In the genomic region with DNA sequence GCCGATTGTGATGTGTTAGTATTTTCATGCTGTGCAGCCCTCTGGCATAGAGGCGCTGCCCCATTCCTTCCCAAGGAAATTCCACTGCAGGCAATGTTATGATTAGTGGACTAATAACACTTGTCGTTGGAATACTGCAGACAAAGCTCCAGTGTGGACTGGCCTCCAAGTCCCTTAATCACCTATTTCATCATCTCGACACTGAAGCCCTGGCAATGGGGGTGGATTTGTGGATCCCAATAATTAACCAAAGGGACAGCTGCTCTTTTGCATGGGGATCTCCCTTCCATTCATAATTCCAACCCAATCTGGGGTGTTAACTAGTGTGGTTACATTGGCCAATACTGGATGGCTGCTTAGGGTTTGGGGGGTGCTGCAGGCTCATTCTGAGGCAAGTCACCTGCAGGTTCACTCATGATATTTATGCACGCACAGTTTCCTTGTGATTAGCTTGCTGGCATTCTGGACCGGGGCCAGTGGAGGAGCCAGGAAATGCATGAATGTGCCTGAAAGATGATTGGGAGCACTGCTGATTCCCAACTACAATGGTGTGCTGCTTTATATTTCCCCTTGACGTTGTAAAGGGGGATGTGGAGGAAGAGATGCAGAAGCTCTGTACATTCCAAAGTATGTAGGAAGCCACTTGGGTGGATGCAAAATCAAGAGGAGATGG, we compare ENCODE assay signal across 11 mouse cellular contexts. TPM values are rescaled to one million over a fixed set of nuclear protein-coding genes. Genes with fewer than 3 reads are reported as not detected.
DNase-seq lines count a peak whose midpoint lies in the region; ATAC-seq and TF ChIP-seq lines count a peak whose summit lies in the region.
"Had no signal": no experiment of that assay in that cellular context is flagged by ENCODE, and none has a peak within 500 bp of the region (broad histone marks: within the 10 kb centered on the region; RNA-seq: fewer than 3 reads in every experiment).

No protein-coding gene starts in this region.

- H3K9me3 ChIP-seq in heart, embryonic 12.5 days (replicated peaks), result no peaks in the 10 kb centered on the region
- H3K9me3 ChIP-seq in lung, embryonic 15.5 days, result no peaks in the 10 kb centered on the region
- H3K9me3 ChIP-seq in stomach, embryonic 16.5 days (replicated peaks; ENCODE audit: control insufficient read depth, low read length), result no peaks in the 10 kb centered on the region
- H3K9me3 ChIP-seq: embryonic facial prominence, embryonic 13.5 days; hindbrain, embryonic 12.5 days had no signal

- DNase-seq in adrenal gland, adult 2 months, result peak; percentile 9
- DNase-seq in adrenal gland, postnatal 14 days, result no peak
- DNase-seq in heart, postnatal 14 days, result no peak
- no peak for DNase-seq in lung, adult 2 months
- no peak for DNase-seq in right cerebral cortex, postnatal 14 days

- H3K27ac ChIP-seq in heart, embryonic 12.5 days (ENCODE audit: poor library complexity, severe bottlenecking), result peak overlapping the region; percentile 51; the same call in 1 of the 2 replicates
- peak overlapping the region; percentile 88 for H3K27ac ChIP-seq in lung, embryonic 15.5 days
- peak overlapping the region; percentile 25 for H3K27ac ChIP-seq in stomach, embryonic 16.5 days (ENCODE audit: low read length)
- H3K27ac ChIP-seq: embryonic facial prominence, embryonic 13.5 days; hindbrain, embryonic 12.5 days had no signal

- TF ChIP-seq CTCF in lung, adult 2 months (IDR thresholded peaks at IDR 0.05; ENCODE audit: insufficient read depth, low read length), result no peak

- no peaks in the 10 kb centered on the region for H3K27me3 ChIP-seq in heart, embryonic 12.5 days (replicated peaks)
- H3K27me3 ChIP-seq in lung, embryonic 15.5 days, result no peaks in the 10 kb centered on the region
- H3K27me3 ChIP-seq in stomach, embryonic 16.5 days (ENCODE audit: control insufficient read depth, insufficient read depth, low read length), result no peaks in the 10 kb centered on the region
- H3K27me3 ChIP-seq: embryonic facial prominence, embryonic 13.5 days; hindbrain, embryonic 12.5 days had no signal

- no peak overlapping the region for H3K4me2 ChIP-seq in heart, embryonic 12.5 days
- no peak overlapping the region for H3K4me2 ChIP-seq in lung, embryonic 15.5 days
- H3K4me2 ChIP-seq in stomach, embryonic 16.5 days (ENCODE audit: low read depth, low read length), result no peak overlapping the region
- H3K4me2 ChIP-seq: embryonic facial prominence, embryonic 13.5 days; hindbrain, embryonic 12.5 days had no signal

- H3K4me3 ChIP-seq in heart, embryonic 12.5 days, result no peak overlapping the region
- no peak overlapping the region for H3K4me3 ChIP-seq in lung, embryonic 15.5 days
- no peak overlapping the region for H3K4me3 ChIP-seq in lung, adult 2 months (replicated peaks; ENCODE audit: extremely low read depth, low read depth, low read length)
- no peak overlapping the region for H3K4me3 ChIP-seq in stomach, embryonic 16.5 days (replicated peaks; ENCODE audit: low read length)
- H3K4me3 ChIP-seq: embryonic facial prominence, embryonic 13.5 days; hindbrain, embryonic 12.5 days had no signal

- intact Hi-C loops in heart, postnatal 14 days (cut with DNase I), result loop anchor here (5.0 kb wide), 2 partner anchors 102 to 157 kb away; no protein-coding TSS in a partner anchor

- TF ChIP-seq POLR2A in lung, adult 2 months (IDR thresholded peaks at IDR 0.05; ENCODE audit: borderline replicate concordance, extremely low read depth, low read depth, low read length), result no peak

- H3K4me1 ChIP-seq in heart, embryonic 12.5 days (replicated peaks), result peaks cover 37% of the 10 kb centered on the region
- H3K4me1 ChIP-seq in lung, embryonic 15.5 days, result peaks cover 33% of the 10 kb centered on the region
- peaks cover 2% of the 10 kb centered on the region; the same call in 1 of the 2 replicates for H3K4me1 ChIP-seq in lung, adult 2 months (ENCODE audit: control insufficient read depth, insufficient read depth, low read length)
- H3K4me1 ChIP-seq in stomach, embryonic 16.5 days (ENCODE audit: control insufficient read depth, insufficient read depth, low read length), result peaks cover 10% of the 10 kb centered on the region; the same call in 1 of the 2 replicates

- ATAC-seq in heart, embryonic 12.5 days (ENCODE audit: insufficient number of reproducible peaks, low FRiP score), result no peak; the same call in 1 of the 2 replicates
- ATAC-seq in lung, embryonic 15.5 days (ENCODE audit: borderline replicate concordance, extremely low read depth, low FRiP score, low TSS enrichment), result peak; percentile 62; the same call in 1 of the 2 replicates
- ATAC-seq in stomach, embryonic 16.5 days (ENCODE audit: insufficient read depth, low FRiP score), result no peak

- WGBS in heart, embryonic 12.5 days, result 57% methylated on average over 7 of the region's 7 CpGs
- 32% methylated on average over 7 of the region's 7 CpGs for whole genome bisulfite sequencing in lung, embryonic 15.5 days
- 54% methylated on average over 7 of the region's 7 CpGs for WGBS in lung, adult 2 months
- 42% methylated on average over 7 of the region's 7 CpGs for WGBS in stomach, embryonic 16.5 days

- H3K36me3 ChIP-seq in heart, embryonic 12.5 days, result no peaks in the 10 kb centered on the region
- H3K36me3 ChIP-seq in lung, embryonic 15.5 days, result no peaks in the 10 kb centered on the region
- H3K36me3 ChIP-seq in stomach, embryonic 16.5 days (ENCODE audit: control insufficient read depth, insufficient read depth, low read length), result no peaks in the 10 kb centered on the region
- H3K36me3 ChIP-seq: embryonic facial prominence, embryonic 13.5 days; hindbrain, embryonic 12.5 days had no signal

- no peak overlapping the region for H3K9ac ChIP-seq in heart, embryonic 12.5 days
- no peak overlapping the region for H3K9ac ChIP-seq in lung, embryonic 15.5 days
- no peak overlapping the region for H3K9ac ChIP-seq in stomach, embryonic 16.5 days (ENCODE audit: low read length)
- H3K9ac ChIP-seq: embryonic facial prominence, embryonic 13.5 days; hindbrain, embryonic 12.5 days had no signal

RNA-seq across cellular contexts. Expression of a gene that starts 25.2 kb away (rescaled TPM):
- not detected for total RNA-seq in adrenal gland, adult 2 months (2021)
- polyA plus RNA-seq in adrenal gland, adult 2 months (2012; rRNA removed), result not detected in 2 replicates
- total RNA-seq in adrenal gland, postnatal 14 days (2021), result not detected in 2 replicates
- polyA plus RNA-seq in heart, embryonic 12.5 days (2016; fragmentation: Nextera tagmentation; extraction: Ambion mirVana), result 11.7 and 12.1 TPM in 2 replicates
- total RNA-seq in heart, postnatal 14 days (2021), result not detected
- polyA plus RNA-seq in lung, embryonic 15.5 days (2015; fragmentation: Nextera tagmentation; extraction: Ambion mirVana), result 14.5 and 15.0 TPM in 2 replicates
- not detected in 2 replicates for polyA plus RNA-seq in lung, adult 2 months (2012; rRNA removed)
- 4.9 and 6.3 TPM in 2 replicates for polyA plus RNA-seq in stomach, embryonic 16.5 days (2015; fragmentation: Nextera tagmentation; extraction: Ambion mirVana)

RNA-seq across cellular contexts. Expression of a gene that starts 54.9 kb away (rescaled TPM):
- 1 to 10 TPM; 7.6 to 8.1 TPM for total RNA-seq in adrenal gland, adult 2 months (2021)
- polyA plus RNA-seq in adrenal gland, adult 2 months (2012; rRNA removed), result 1.9 and 2.6 TPM in 2 replicates
- 8.1 and 8.2 TPM in 2 replicates for total RNA-seq in adrenal gland, postnatal 14 days (2021)
- polyA plus RNA-seq in heart, embryonic 12.5 days (2016; fragmentation: Nextera tagmentation; extraction: Ambion mirVana), result 25.6 and 27.1 TPM in 2 replicates
- total RNA-seq in heart, postnatal 14 days (2021), result 1 to 10 TPM; 4.0 to 5.3 TPM
- polyA plus RNA-seq in lung, embryonic 15.5 days (2015; fragmentation: Nextera tagmentation; extraction: Ambion mirVana), result 15.1 and 15.6 TPM in 2 replicates
- 1.9 and 2.6 TPM in 2 replicates for polyA plus RNA-seq in lung, adult 2 months (2012; rRNA removed)
- 9.9 and 10.3 TPM in 2 replicates for polyA plus RNA-seq in stomach, embryonic 16.5 days (2015; fragmentation: Nextera tagmentation; extraction: Ambion mirVana)

RNA-seq across cellular contexts. Expression of a gene that starts 58.5 kb away (rescaled TPM):
- not detected for total RNA-seq in adrenal gland, adult 2 months (2021)
- polyA plus RNA-seq in adrenal gland, adult 2 months (2012; rRNA removed), result not detected in 2 replicates
- total RNA-seq in adrenal gland, postnatal 14 days (2021), result not detected in 2 replicates
- polyA plus RNA-seq in heart, embryonic 12.5 days (2016; fragmentation: Nextera tagmentation; extraction: Ambion mirVana), result not detected in 2 replicates
- total RNA-seq in heart, postnatal 14 days (2021), result not detected
- not detected in 2 replicates for polyA plus RNA-seq in lung, embryonic 15.5 days (2015; fragmentation: Nextera tagmentation; extraction: Ambion mirVana)
- not detected in 2 replicates for polyA plus RNA-seq in lung, adult 2 months (2012; rRNA removed)
- not detected in 2 replicates for polyA plus RNA-seq in stomach, embryonic 16.5 days (2015; fragmentation: Nextera tagmentation; extraction: Ambion mirVana)
- polyA plus RNA-seq: embryonic facial prominence, embryonic 13.5 days; hindbrain, embryonic 12.5 days; limb, embryonic 11.5 days had no signal

Comparison
In these comparisons a context has a peak if more than half of its experiments do, and no peak if none do; other contexts are left out.
1. H3K27ac ChIP-seq: peak in every context shown above with its lines; median percentile 88 in lung, embryonic 15.5 days; 51 in heart, embryonic 12.5 days; 25 in stomach, embryonic 16.5 days.